Mouse (Mus musculus): Measurements from ENCODE around the gene Sppl3. TPM values are rescaled to one million over a fixed set of nuclear protein-coding genes. Genes with fewer than 3 reads are reported as not detected.

Sppl3 gene
- total and polyA plus RNA-seq, 3 experiments: 14.3 to 29.2 (median 14.9) TPM

DNA sequence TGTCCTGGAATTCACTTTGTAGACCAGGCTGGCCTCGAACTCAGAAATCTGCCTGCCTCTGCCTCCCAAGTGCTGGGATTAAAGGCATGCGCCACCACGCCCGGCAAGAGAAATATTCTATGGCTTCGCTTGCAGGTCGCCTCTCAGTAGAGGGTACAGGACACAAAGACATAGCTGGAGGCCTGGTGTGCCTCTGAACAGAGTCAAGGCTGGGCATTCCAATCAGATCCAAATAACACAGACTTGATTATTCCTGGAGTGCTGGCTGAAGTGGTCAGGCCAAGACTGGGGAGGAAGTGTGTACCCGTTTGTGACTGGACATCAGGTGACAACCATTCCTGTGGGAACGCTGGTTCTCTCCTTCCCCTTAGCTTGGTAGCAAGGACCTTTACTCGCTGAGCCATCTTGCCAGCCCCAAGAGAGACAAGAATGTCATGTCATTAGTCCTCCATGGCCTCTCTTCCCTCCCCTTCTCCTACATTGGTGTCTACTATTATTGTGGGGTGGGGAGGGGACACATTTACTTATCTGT is 131.3 kb downstream of the Sppl3 start:
- H3K36me3 ChIP-seq (replicated peaks in 1 of 2; ENCODE audit: control insufficient read depth in 1 of 2, insufficient read depth in 1 of 2, low read length in 1 of 2): peaks cover 24 to 51% of the 10 kb centered on the region in 2 experiments
- dilution Hi-C loops (cut with MboI; ENCODE audit: extremely low pct_ligation_motif_present, extremely low pct_unique_long_range_greater_than_20kb, low sequenced_read_pairs): no loop called here
- H3K9me3 ChIP-seq (replicated peaks; ENCODE audit: low read length): no peaks in the 10 kb centered on the region
- peaks cover 1% of the 10 kb centered on the region for H3K27me3 ChIP-seq (replicated peaks)
- H3K27ac ChIP-seq (ENCODE audit: insufficient read depth, low read depth): no peak overlapping the region
- no peak overlapping the region for H3K4me2 ChIP-seq (ENCODE audit: insufficient read depth, low read depth, poor library complexity, severe bottlenecking)
- no peaks in the 10 kb centered on the region for H3K4me1 ChIP-seq (ENCODE audit: control insufficient read depth in 1 of 2, insufficient read depth in 2 of 2)
- DNase-seq (ENCODE audit: extremely low read depth): no peak
- in situ Hi-C loops (cut with MboI; ENCODE audit: low pct_ligation_motif_present, low pct_unique_long_range_greater_than_20kb, low sequenced_read_pairs): no loop called here
- no peak overlapping the region for H3K9ac ChIP-seq (ENCODE audit: insufficient read depth, low read depth)
- no peaks in the 10 kb centered on the region for H3K79me2 ChIP-seq (replicated peaks; ENCODE audit: control insufficient read depth, extremely low read depth, insufficient read depth, poor library complexity, severe bottlenecking)
- TF ChIP-seq HCFC1 (IDR thresholded peaks at IDR 0.05; ENCODE audit: low read depth, low read length) (no peak), SMC3 (IDR thresholded peaks at IDR 0.05; ENCODE audit: low read depth, low read length) (no peak), EP300 (IDR thresholded peaks at IDR 0.05; ENCODE audit: low read length) (no peak), MAZ (IDR thresholded peaks at IDR 0.05; ENCODE audit: low read depth, low read length) (no peak), IRF4 (IDR thresholded peaks at IDR 0.05; ENCODE audit: low read depth, low read length) (no peak), MXI1 (IDR thresholded peaks at IDR 0.05; ENCODE audit: low read depth, low read length) (no peak), E2F4 (IDR thresholded peaks at IDR 0.05; ENCODE audit: insufficient replicate concordance, low read depth, low read length) (no peak), KAT2A (IDR thresholded peaks at IDR 0.05; ENCODE audit: insufficient replicate concordance, low read length) (no peak), CHD2 (IDR thresholded peaks at IDR 0.05; ENCODE audit: low read length) (no peak), POLR2A (IDR thresholded peaks at IDR 0.05; ENCODE audit: low read depth, low read length) (no peak; the same call in 1 of the 2 replicates), JUN (IDR thresholded peaks at IDR 0.05; ENCODE audit: insufficient read depth, low read depth, low read length) (no peak), JUND (conservative IDR thresholded peaks at IDR 0.05; ENCODE audit: low read depth, low read length) (no peak), ETS1 (conservative IDR thresholded peaks at IDR 0.05; ENCODE audit: low read depth, low read length) (no peak), ELF1 (IDR thresholded peaks at IDR 0.05; ENCODE audit: low read depth, low read length) (no peak), MYC (IDR thresholded peaks at IDR 0.05; ENCODE audit: low read depth, low read length) (no peak)
- no peak overlapping the region for H3K4me3 ChIP-seq (replicated peaks in 1 of 3; ENCODE audit: low read depth in 2 of 3, low read length in 2 of 3, poor library complexity in 1 of 3)

DNA sequence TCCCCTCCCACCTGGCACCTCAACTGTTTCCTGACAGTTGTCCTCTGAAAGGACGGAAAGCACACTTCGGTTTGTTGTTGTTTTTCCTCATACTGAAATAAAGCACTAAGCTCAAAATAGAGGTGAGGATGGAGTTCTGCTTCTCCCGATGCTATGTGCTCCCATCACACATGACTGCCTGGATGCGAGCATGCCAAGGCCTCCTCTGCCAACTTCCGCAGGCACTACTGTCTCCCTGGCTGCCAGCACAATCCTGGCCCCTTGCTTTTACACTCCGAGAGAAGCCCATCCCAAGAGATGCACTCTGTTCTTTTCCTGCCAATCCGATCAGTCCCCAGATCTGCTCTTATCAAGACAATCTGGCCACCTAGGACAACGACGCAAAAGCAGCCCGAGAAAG is 132.6 kb downstream of the Sppl3 start:
- peaks cover 38 to 65% of the 10 kb centered on the region in 2 experiments for H3K36me3 ChIP-seq (replicated peaks in 1 of 2; ENCODE audit: control insufficient read depth in 1 of 2, insufficient read depth in 1 of 2, low read length in 1 of 2)
- no peaks in the 10 kb centered on the region for H3K27me3 ChIP-seq (replicated peaks)
- no peak overlapping the region for H3K4me3 ChIP-seq (replicated peaks in 1 of 3; ENCODE audit: low read depth in 2 of 3, low read length in 2 of 3, poor library complexity in 1 of 3)
- DNase-seq (ENCODE audit: extremely low read depth): no peak
- in situ Hi-C loops (cut with MboI; ENCODE audit: low pct_ligation_motif_present, low pct_unique_long_range_greater_than_20kb, low sequenced_read_pairs): no loop called here
- no peak for TF ChIP-seq TCF12 (IDR thresholded peaks at IDR 0.05; ENCODE audit: low read depth, low read length)
- no peaks in the 10 kb centered on the region for H3K4me1 ChIP-seq (ENCODE audit: control insufficient read depth in 1 of 2, insufficient read depth in 2 of 2)
- no peak overlapping the region for H3K9ac ChIP-seq (ENCODE audit: insufficient read depth, low read depth)
- H3K79me2 ChIP-seq (replicated peaks; ENCODE audit: control insufficient read depth, extremely low read depth, insufficient read depth, poor library complexity, severe bottlenecking): no peaks in the 10 kb centered on the region
- no peak overlapping the region for H3K4me2 ChIP-seq (ENCODE audit: insufficient read depth, low read depth, poor library complexity, severe bottlenecking)
- dilution Hi-C loops (cut with MboI; ENCODE audit: extremely low pct_ligation_motif_present, extremely low pct_unique_long_range_greater_than_20kb, low sequenced_read_pairs): no loop called here
- H3K27ac ChIP-seq (ENCODE audit: insufficient read depth, low read depth): no peak overlapping the region
- H3K9me3 ChIP-seq (replicated peaks; ENCODE audit: low read length): no peaks in the 10 kb centered on the region

Data from CH12.LX (cell line).